Mouse (Mus musculus): ENCODE data around the gene Lmln. TPM values are rescaled to one million over a fixed set of nuclear protein-coding genes. Genes with fewer than 3 reads are reported as not detected.
"Not testable (repeated sequence)": the region's sequence is repeated elsewhere in the genome, so short reads cannot be mapped to it uniquely, and the experiment has no call there.

Lmln gene
- polyA plus RNA-seq, 1 experiment from 2014 or later = 0.71 TPM

- Histone ChIP-seq H3K27me3 (no peaks in the 10 kb centered on the region), H3K9ac (no peak overlapping the region), H3K4me3 (replicated peaks) (no peak overlapping the region), H3K27ac (no peak overlapping the region), H3K4me2 (no peak overlapping the region), H3K4me1 (replicated peaks) (no peaks in the 10 kb centered on the region), H3K36me3 (no peaks in the 10 kb centered on the region), H3K9me3 (replicated peaks) (no peaks in the 10 kb centered on the region)
- DNase-seq (no peak), ATAC-seq (ENCODE audit: low read depth) (no peak)
- WGBS (ENCODE audit: insufficient replicate concordance) = 58% methylated on average over 13 of the region's 13 CpGs
These were observed 101.2 kb downstream of the Lmln start for GRCm38 (mm10) chr16:33163330-33164090.

GRCm38 (mm10) chr16:33166284-33166683 is 104.0 kb downstream of the Lmln start:
- H3K4me3 ChIP-seq (replicated peaks); ATAC-seq (ENCODE audit: low read depth); H3K27me3 ChIP-seq; H3K27ac ChIP-seq; H3K9me3 ChIP-seq (replicated peaks); H3K36me3 ChIP-seq; H3K4me1 ChIP-seq (replicated peaks); H3K9ac ChIP-seq; H3K4me2 ChIP-seq: not testable (repeated sequence)
- DNase-seq = peak; percentile 47
- WGBS (ENCODE audit: insufficient replicate concordance) = 45% methylated on average over 6 of the region's 6 CpGs

GRCm38 (mm10) chr16:33167537-33167936 is 105.2 kb downstream of the Lmln start:
- Histone ChIP-seq H3K36me3 (no peaks in the 10 kb centered on the region), H3K4me1 (replicated peaks) (no peaks in the 10 kb centered on the region; the same call in 1 of the 2 replicates), H3K9ac (no peak overlapping the region), H3K4me2 (no peak overlapping the region), H3K9me3 (replicated peaks) (no peaks in the 10 kb centered on the region), H3K27ac (no peak overlapping the region), H3K4me3 (replicated peaks) (no peak overlapping the region), H3K27me3 (no peaks in the 10 kb centered on the region)
- ATAC-seq (ENCODE audit: low read depth) (no peak), DNase-seq (peak; percentile 5)
- WGBS (ENCODE audit: insufficient replicate concordance) = 26% methylated on average over 5 of the region's 5 CpGs

- Histone ChIP-seq H3K4me2 (no peak overlapping the region), H3K36me3 (no peaks in the 10 kb centered on the region), H3K9ac (no peak overlapping the region), H3K27ac (no peak overlapping the region), H3K4me3 (replicated peaks) (no peak overlapping the region), H3K9me3 (replicated peaks) (no peaks in the 10 kb centered on the region), H3K4me1 (replicated peaks) (no peaks in the 10 kb centered on the region; the same call in 1 of the 2 replicates), H3K27me3 (no peaks in the 10 kb centered on the region)
- 67% methylated on average over 8 of the region's 8 CpGs for WGBS (ENCODE audit: insufficient replicate concordance)
- no peak for DNase-seq
- ATAC-seq (ENCODE audit: low read depth) = no peak
These were observed 107.2 kb downstream of the Lmln start for GRCm38 (mm10) chr16:33169471-33170034.

GRCm38 (mm10) chr16:33170716-33171587 is 108.6 kb downstream of the Lmln start:
- no peak overlapping the region for H3K9ac ChIP-seq
- H3K4me2 ChIP-seq = no peak overlapping the region
- H3K9me3 ChIP-seq (replicated peaks) = no peaks in the 10 kb centered on the region
- no peaks in the 10 kb centered on the region for H3K27me3 ChIP-seq
- H3K27ac ChIP-seq = no peak overlapping the region
- H3K36me3 ChIP-seq = no peaks in the 10 kb centered on the region
- no peaks in the 10 kb centered on the region; the same call in 1 of the 2 replicates for H3K4me1 ChIP-seq (replicated peaks)
- ATAC-seq (ENCODE audit: low read depth) (0 out of 2 replicates have a peak, but pooled peaks have one; percentile 18), DNase-seq (no peak)
- 60% methylated on average over 9 of the region's 9 CpGs for WGBS (ENCODE audit: insufficient replicate concordance)
- H3K4me3 ChIP-seq (replicated peaks) = no peak overlapping the region

- no peak for DNase-seq
- Histone ChIP-seq H3K27me3 (no peaks in the 10 kb centered on the region), H3K9me3 (replicated peaks) (no peaks in the 10 kb centered on the region), H3K4me3 (replicated peaks) (no peak overlapping the region), H3K27ac (no peak overlapping the region), H3K36me3 (no peaks in the 10 kb centered on the region), H3K9ac (no peak overlapping the region), H3K4me2 (no peak overlapping the region), H3K4me1 (replicated peaks) (no peaks in the 10 kb centered on the region; the same call in 1 of the 2 replicates)
- 69% methylated on average over 6 of the region's 6 CpGs for WGBS (ENCODE audit: insufficient replicate concordance)
- no peak for ATAC-seq (ENCODE audit: low read depth)
These were observed 109.5 kb downstream of the Lmln start for GRCm38 (mm10) chr16:33171800-33172199.

- Histone ChIP-seq H3K4me3 (replicated peaks) (no peak overlapping the region), H3K27ac (no peak overlapping the region), H3K4me1 (replicated peaks) (no peaks in the 10 kb centered on the region; the same call in 1 of the 2 replicates), H3K4me2 (no peak overlapping the region), H3K9ac (no peak overlapping the region), H3K36me3 (no peaks in the 10 kb centered on the region), H3K27me3 (no peaks in the 10 kb centered on the region), H3K9me3 (replicated peaks) (no peaks in the 10 kb centered on the region)
- DNase-seq (no peak), ATAC-seq (ENCODE audit: low read depth) (no peak)
- WGBS (ENCODE audit: insufficient replicate concordance) = 65% methylated on average over 5 of the region's 5 CpGs
These were observed 110.8 kb downstream of the Lmln start for GRCm38 (mm10) chr16:33173151-33173550.

- H3K4me1 ChIP-seq (replicated peaks) = no peaks in the 10 kb centered on the region; the same call in 1 of the 2 replicates
- DNase-seq = no peak
- H3K9me3 ChIP-seq (replicated peaks) = no peaks in the 10 kb centered on the region
- H3K4me3 ChIP-seq (replicated peaks) = no peak overlapping the region
- H3K27ac ChIP-seq = no peak overlapping the region
- no peaks in the 10 kb centered on the region for H3K36me3 ChIP-seq
- H3K4me2 ChIP-seq = no peak overlapping the region
- no peak for ATAC-seq (ENCODE audit: low read depth)
- no peak overlapping the region for H3K9ac ChIP-seq
- no peaks in the 10 kb centered on the region for H3K27me3 ChIP-seq
These were observed 112.4 kb downstream of the Lmln start for GRCm38 (mm10) chr16:33174695-33175094.

GRCm38 (mm10) chr16:33176831-33177230 is 114.5 kb downstream of the Lmln start:
- not testable (repeated sequence) for H3K27me3 ChIP-seq; H3K9me3 ChIP-seq (replicated peaks); DNase-seq; H3K4me1 ChIP-seq (replicated peaks); H3K4me2 ChIP-seq; H3K27ac ChIP-seq; H3K9ac ChIP-seq; H3K4me3 ChIP-seq (replicated peaks); H3K36me3 ChIP-seq; ATAC-seq (ENCODE audit: low read depth)
- WGBS (ENCODE audit: insufficient replicate concordance) = 81% methylated on average over 5 of the region's 5 CpGs

Measured in liver, embryonic 13.5 days (tissue).